Mouse (Mus musculus) small intestine, adult 2 months (tissue): ENCODE results near the gene Kat6b.

Experiments
- CTCF ChIP-seq: fragments of 200-500 bp; IDR thresholded peaks from 2 replicates; pipeline ENCODE4 v1.5.1; 2012; ENCODE audit warnings: low read depth, mild to moderate bottlenecking, control low read depth, inconsistent platforms, low read length, moderate library complexity, mixed read lengths; ENCODE audit not compliant: insufficient replicate concordance, insufficient read length; ENCODE audit errors: extremely low read depth
- POLR2A ChIP-seq: fragments of 200-500 bp; IDR thresholded peaks from 2 replicates; pipeline ENCODE4 v1.6.1; 2012; ENCODE audit warnings: low read depth, mild to moderate bottlenecking, control low read depth, inconsistent platforms, low read length, moderate library complexity

- TF ChIP-seq CTCF (no peak), POLR2A (no peak)
These were observed 100.0 kb downstream of the Kat6b start for GRCm38 (mm10) chr14:21581198-21581597.
